In the genomic region with DNA sequence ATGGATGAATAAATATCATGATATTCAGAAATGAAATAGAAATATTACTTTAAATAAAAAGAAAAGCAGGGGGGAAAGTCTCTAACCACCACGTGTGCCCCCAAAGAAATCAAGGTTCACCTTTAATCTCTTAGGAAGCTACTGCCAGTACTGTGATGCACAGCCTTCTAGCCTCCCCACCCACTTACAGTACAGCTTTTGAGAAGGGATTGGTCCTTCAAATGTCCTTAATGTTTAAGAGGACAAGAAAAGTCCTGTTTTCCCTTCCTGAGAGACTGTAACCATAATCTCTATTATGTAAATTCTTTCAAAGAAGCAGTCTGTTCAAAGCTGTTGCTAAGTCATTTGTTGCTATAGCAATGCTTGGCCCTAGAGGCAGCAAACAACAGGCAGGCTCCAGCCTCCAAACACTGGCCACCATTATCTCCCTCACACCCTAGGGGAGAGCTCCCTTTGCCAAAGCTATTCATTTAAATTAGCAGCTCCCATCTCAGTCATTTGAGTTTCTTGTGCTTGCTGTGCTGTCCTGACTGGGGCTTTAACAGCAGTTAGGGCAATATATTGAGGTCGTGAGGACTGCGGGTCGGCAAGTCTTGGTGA, we compare ENCODE assay signal across 10 mouse cellular contexts. TPM values are rescaled to one million over a fixed set of nuclear protein-coding genes. Genes with fewer than 3 reads are reported as not detected.
DNase-seq lines count a peak whose midpoint lies in the region; ATAC-seq and TF ChIP-seq lines count a peak whose summit lies in the region.
"Had no signal": no experiment of that assay in that cellular context is flagged by ENCODE, and none has a peak within 500 bp of the region (broad histone marks: within the 10 kb centered on the region; RNA-seq: fewer than 3 reads in every experiment).

No protein-coding gene starts in this region.

- intact Hi-C loops in gastrocnemius, adult 2 months (cut with DNase I): no loop called here

- no peaks in the 10 kb centered on the region for H3K4me1 ChIP-seq in embryonic facial prominence, embryonic 11.5 days (ENCODE audit: control insufficient read depth, insufficient read depth, low read length)
- H3K4me1 ChIP-seq in embryonic facial prominence, embryonic 10.5 days: peaks cover 8% of the 10 kb centered on the region; the same call in 1 of the 2 replicates

- no peak overlapping the region for H3K4me3 ChIP-seq in embryonic facial prominence, embryonic 11.5 days (ENCODE audit: low read depth, low read length)
- no peak overlapping the region for H3K4me3 ChIP-seq in embryonic facial prominence, embryonic 10.5 days
- H3K4me3 ChIP-seq in gastrocnemius, adult 2 months: no peak overlapping the region

- WGBS in embryonic facial prominence, embryonic 11.5 days: 18% methylated on average over 4 of the region's 4 CpGs
- 37% methylated on average over 4 of the region's 4 CpGs for WGBS in embryonic facial prominence, embryonic 10.5 days

- DNase-seq in embryonic facial prominence, embryonic 11.5 days (ENCODE audit: low spot score): peak; percentile 31
- DNase-seq in embryonic facial prominence, embryonic 10.5 days (ENCODE audit: low spot score): no peak
- DNase-seq in Muller cell, postnatal 12 days (ENCODE audit: inconsistent ontology term): peak; percentile 56
- DNase-seq in frontal cortex, postnatal 10 days (ENCODE audit: low spot score in 2 of 2): peak; percentile 20 to 23
- no peak for DNase-seq in spleen, postnatal 4 days (ENCODE audit: low spot score in 2 of 2)
- no peak for DNase-seq in gastrocnemius, adult 2 months
- no peak for DNase-seq in thymus, postnatal 4 days

- no peak overlapping the region for H3K9ac ChIP-seq in embryonic facial prominence, embryonic 11.5 days (replicated peaks; ENCODE audit: low read length)

- no peak overlapping the region for H3K4me2 ChIP-seq in embryonic facial prominence, embryonic 11.5 days (ENCODE audit: low read depth, low read length)

- peak; percentile 73 for ATAC-seq in embryonic facial prominence, embryonic 11.5 days (replicated peaks; ENCODE audit: insufficient number of reproducible peaks, low FRiP score, low TSS enrichment, low read depth)
- ATAC-seq in megakaryocyte progenitor cell, adult 5-6 weeks (replicated peaks; ENCODE audit: poor library complexity): peak; percentile 20; the same call in 1 of the 2 replicates

- H3K9me3 ChIP-seq in embryonic facial prominence, embryonic 11.5 days (replicated peaks; ENCODE audit: control insufficient read depth, low read length): no peaks in the 10 kb centered on the region
- H3K9me3 ChIP-seq in embryonic facial prominence, embryonic 10.5 days: no peaks in the 10 kb centered on the region

- no peaks in the 10 kb centered on the region for H3K27me3 ChIP-seq in embryonic facial prominence, embryonic 11.5 days (ENCODE audit: control insufficient read depth, insufficient read depth, low read length)
- no peaks in the 10 kb centered on the region for H3K27me3 ChIP-seq in embryonic facial prominence, embryonic 10.5 days (replicated peaks; ENCODE audit: low read depth, poor library complexity, severe bottlenecking)

- H3K36me3 ChIP-seq in embryonic facial prominence, embryonic 11.5 days (replicated peaks; ENCODE audit: control insufficient read depth, insufficient read depth, low read depth, low read length): no peaks in the 10 kb centered on the region
- no peaks in the 10 kb centered on the region for H3K36me3 ChIP-seq in embryonic facial prominence, embryonic 10.5 days (replicated peaks)

- TF ChIP-seq CTCF in gastrocnemius, adult 2 months (IDR thresholded peaks at IDR 0.05): no peak

- no peak overlapping the region for H3K27ac ChIP-seq in embryonic facial prominence, embryonic 11.5 days (replicated peaks; ENCODE audit: low read depth, low read length)
- no peak overlapping the region for H3K27ac ChIP-seq in embryonic facial prominence, embryonic 10.5 days (replicated peaks)
- no peak overlapping the region for H3K27ac ChIP-seq in gastrocnemius, adult 2 months

RNA-seq across cellular contexts. Expression of a gene that starts 14.5 kb away (rescaled TPM):
- polyA plus RNA-seq in embryonic facial prominence, embryonic 11.5 days (2014; fragmentation: Nextera tagmentation; extraction: Ambion mirVana): not detected in 2 replicates
- polyA plus RNA-seq in embryonic facial prominence, embryonic 10.5 days (2016; fragmentation: Nextera tagmentation; extraction: Ambion mirVana): not detected in 2 replicates
- not detected in 2 replicates for total RNA-seq in megakaryocyte progenitor cell, adult 5-6 weeks (2015)
- total RNA-seq in megakaryocyte progenitor cell, adult 5-6 weeks (2017): not detected in 2 replicates
- total RNA-seq in gastrocnemius, adult 2 months (2021): not detected
- total RNA-seq: left cerebral cortex, postnatal 36 days had no signal
- polyA plus RNA-seq: small intestine, adult 2 months had no signal

Comparison
In these comparisons a context has a peak if more than half of its experiments do, and no peak if none do; other contexts are left out.
1. DNase-seq: peak in embryonic facial prominence, embryonic 11.5 days (single experiment), Muller cell, postnatal 12 days (single experiment) and frontal cortex, postnatal 10 days (2 of 2); none in embryonic facial prominence, embryonic 10.5 days (single experiment), spleen, postnatal 4 days (0 of 2), gastrocnemius, adult 2 months (single experiment) and thymus, postnatal 4 days (single experiment).